8 mouse cellular contexts compared by ENCODE assay signal in the genomic region with DNA sequence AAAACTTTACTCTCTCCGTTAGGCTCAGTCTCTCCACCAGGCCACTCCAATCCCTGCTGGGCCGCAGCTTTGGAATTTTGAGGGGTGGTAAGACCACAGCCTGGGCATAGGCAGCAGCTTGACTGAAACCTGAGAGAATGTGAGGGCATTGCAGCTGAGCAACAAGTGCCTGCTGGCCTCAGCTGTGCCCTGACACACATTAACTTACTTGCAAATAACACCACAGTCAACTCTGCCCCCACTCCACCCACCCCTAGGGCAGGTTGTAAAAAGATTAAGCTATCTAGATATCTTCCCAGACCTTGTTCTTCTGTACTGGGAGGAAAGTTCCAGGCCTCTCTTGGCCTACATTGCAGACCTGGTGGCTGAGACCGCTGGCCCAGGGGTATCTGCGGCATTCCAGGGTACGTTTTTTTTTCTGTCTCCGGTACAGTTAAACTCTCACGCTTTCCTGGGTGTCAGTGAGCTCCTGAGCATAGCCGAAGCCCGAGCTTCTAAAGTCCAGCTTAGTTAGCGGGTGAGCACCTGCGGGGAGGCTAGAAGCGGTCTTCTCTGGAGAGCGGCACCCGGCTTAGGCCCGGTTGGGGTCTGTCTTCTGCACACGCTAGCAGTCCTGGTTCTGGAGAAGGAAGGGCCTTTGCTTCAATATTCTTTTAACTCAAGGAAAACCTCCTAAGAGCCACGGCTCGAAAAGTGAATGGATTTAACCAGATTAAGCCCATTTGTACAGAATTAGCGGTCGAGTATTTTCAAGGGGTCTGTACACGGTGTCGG. TPM values are rescaled to one million over a fixed set of nuclear protein-coding genes. Genes with fewer than 3 reads are reported as not detected.
DNase-seq lines count a peak whose midpoint lies in the region; ATAC-seq lines count a peak whose summit lies in the region.
"Had no signal": no experiment of that assay in that cellular context is flagged by ENCODE, and none has a peak within 500 bp of the region (broad histone marks: within the 10 kb centered on the region; RNA-seq: fewer than 3 reads in every experiment).

No protein-coding gene starts in this region.

- peak overlapping the region; percentile 93 for H3K4me2 ChIP-seq in forebrain, embryonic 16.5 days (ENCODE audit: low read length)
- H3K4me2 ChIP-seq in neural tube, embryonic 12.5 days (replicated peaks): peak overlapping the region; percentile 71

- H3K4me3 ChIP-seq in forebrain, embryonic 16.5 days (replicated peaks; ENCODE audit: low read length): peak overlapping the region; percentile 52
- peak overlapping the region; percentile 60 for H3K4me3 ChIP-seq in neural tube, embryonic 12.5 days

- peak overlapping the region; percentile 31; the same call in 1 of the 2 replicates for H3K9ac ChIP-seq in forebrain, embryonic 16.5 days (replicated peaks; ENCODE audit: low read depth, low read length)
- peak overlapping the region; percentile 83 for H3K9ac ChIP-seq in neural tube, embryonic 12.5 days

- intact Hi-C loops in left cerebral cortex, postnatal 25 days (cut with DNase I): loop anchor here (5.0 kb wide), 1 partner anchor 95 kb away; no protein-coding TSS in a partner anchor

- no peaks in the 10 kb centered on the region for H3K9me3 ChIP-seq in forebrain, embryonic 16.5 days (ENCODE audit: control insufficient read depth, low read length)
- no peaks in the 10 kb centered on the region for H3K9me3 ChIP-seq in neural tube, embryonic 12.5 days

- DNase-seq in embryo, embryonic 9.5 days (ENCODE audit: extremely low spot score): peak; percentile 52
- peak; percentile 45 for DNase-seq in kidney, postnatal 14 days
- no peak for DNase-seq in left cerebral cortex, postnatal 25 days (ENCODE audit: low spot score in 2 of 2)
- DNase-seq in urinary bladder, postnatal 36 days (ENCODE audit: low spot score in 2 of 2): no peak
- no peak for DNase-seq in left cerebral cortex, adult 8-10 months (ENCODE audit: low spot score in 2 of 2)

- peaks cover 32% of the 10 kb centered on the region for H3K27me3 ChIP-seq in forebrain, embryonic 16.5 days (replicated peaks; ENCODE audit: control insufficient read depth, insufficient read depth, low read length)
- H3K27me3 ChIP-seq in neural tube, embryonic 12.5 days (replicated peaks): peaks cover 60% of the 10 kb centered on the region

- no peaks in the 10 kb centered on the region for H3K36me3 ChIP-seq in forebrain, embryonic 16.5 days (ENCODE audit: control insufficient read depth, insufficient read depth)
- H3K36me3 ChIP-seq in neural tube, embryonic 12.5 days: no peaks in the 10 kb centered on the region

- H3K4me1 ChIP-seq in forebrain, embryonic 16.5 days (replicated peaks; ENCODE audit: control insufficient read depth, insufficient read depth, low read length): peaks cover 52% of the 10 kb centered on the region
- H3K4me1 ChIP-seq in neural tube, embryonic 12.5 days: peaks cover 63% of the 10 kb centered on the region

- ATAC-seq in forebrain, embryonic 16.5 days: no peak
- ATAC-seq in neural tube, embryonic 12.5 days (ENCODE audit: low FRiP score, low read depth): no peak

- H3K27ac ChIP-seq in forebrain, embryonic 16.5 days (ENCODE audit: low read length): no peak overlapping the region
- H3K27ac ChIP-seq in neural tube, embryonic 12.5 days: peak overlapping the region; percentile 42; the same call in 1 of the 2 replicates

- WGBS in forebrain, embryonic 16.5 days: 15% methylated on average over 22 of the region's 22 CpGs
- WGBS in neural tube, embryonic 12.5 days: 2% methylated on average over 22 of the region's 22 CpGs

RNA-seq across cellular contexts. Expression of a gene that starts 1.8 kb away (rescaled TPM):
- 6.9 and 7.2 TPM in 2 replicates for polyA plus RNA-seq in forebrain, embryonic 16.5 days (2015; fragmentation: Nextera tagmentation; extraction: Ambion mirVana)
- polyA plus RNA-seq in neural tube, embryonic 12.5 days (2016; fragmentation: Nextera tagmentation; extraction: Ambion mirVana): 40.6 and 46.0 TPM in 2 replicates
- total RNA-seq in left cerebral cortex, postnatal 25 days (2021): 10 to 100 TPM; 11.4 to 12.3 TPM
- total RNA-seq in left cerebral cortex, adult 8-10 months (2022): 10 to 100 TPM; 10.6 to 13.1 (median 12.3) TPM
- polyA plus RNA-seq: heart, embryonic 11.5 days had no signal

Comparison
In these comparisons a context has a peak if more than half of its experiments do, and no peak if none do; other contexts are left out.
1. DNase-seq: peak in embryo, embryonic 9.5 days (single experiment) and kidney, postnatal 14 days (single experiment); none in left cerebral cortex, postnatal 25 days (0 of 2), urinary bladder, postnatal 36 days (0 of 2) and left cerebral cortex, adult 8-10 months (0 of 2).